In genomic region chr9:88023752-88024151, GRCm38 (mm10) we compare ENCODE assay signal across 22 mouse cellular contexts.
DNase-seq lines count a peak whose midpoint lies in the region; ATAC-seq and TF ChIP-seq lines count a peak whose summit lies in the region.
"Had no signal": no experiment of that assay in that cellular context is flagged by ENCODE, and none has a peak within 500 bp of the region (broad histone marks: within the 10 kb centered on the region; RNA-seq: fewer than 3 reads in every experiment).

No protein-coding gene starts in this region.

- TF ChIP-seq CTCF in lung, postnatal 0 days (IDR thresholded peaks at IDR 0.05): no peak

- H3K27me3 ChIP-seq in kidney, embryonic 15.5 days: no peaks in the 10 kb centered on the region
- H3K27me3 ChIP-seq in limb, embryonic 10.5 days (ENCODE audit: low read depth, poor library complexity, severe bottlenecking): no peaks in the 10 kb centered on the region
- no peaks in the 10 kb centered on the region for H3K27me3 ChIP-seq in lung, postnatal 0 days (replicated peaks; ENCODE audit: insufficient read depth, low read length)
- H3K27me3 ChIP-seq: embryonic facial prominence, embryonic 12.5 days; forebrain, embryonic 13.5 days; forebrain, embryonic 15.5 days; Patski had no signal

- no peak overlapping the region for H3K4me3 ChIP-seq in kidney, embryonic 15.5 days (replicated peaks)
- no peak overlapping the region for H3K4me3 ChIP-seq in limb, embryonic 10.5 days
- no peak overlapping the region for H3K4me3 ChIP-seq in lung, postnatal 0 days (ENCODE audit: low read depth, low read length)
- H3K4me3 ChIP-seq: embryonic facial prominence, embryonic 10.5 days; embryonic facial prominence, embryonic 12.5 days; forebrain, embryonic 13.5 days; forebrain, embryonic 15.5 days had no signal

- no peak overlapping the region for H3K9ac ChIP-seq in kidney, embryonic 15.5 days
- H3K9ac ChIP-seq in lung, postnatal 0 days (replicated peaks; ENCODE audit: low read depth): no peak overlapping the region
- H3K9ac ChIP-seq: embryonic facial prominence, embryonic 12.5 days; forebrain, embryonic 13.5 days; forebrain, embryonic 15.5 days; forebrain, postnatal 0 days had no signal

- WGBS in kidney, embryonic 15.5 days: 48% methylated on average over 3 of the region's 3 CpGs
- 44% methylated on average over 3 of the region's 3 CpGs for WGBS in limb, embryonic 10.5 days
- 63% methylated on average over 3 of the region's 3 CpGs for WGBS in lung, postnatal 0 days

- no peaks in the 10 kb centered on the region for H3K4me1 ChIP-seq in kidney, embryonic 15.5 days
- H3K4me1 ChIP-seq in limb, embryonic 10.5 days: peaks cover 22% of the 10 kb centered on the region
- H3K4me1 ChIP-seq in lung, postnatal 0 days (ENCODE audit: insufficient read depth, low read depth, low read length): no peaks in the 10 kb centered on the region
- H3K4me1 ChIP-seq: embryonic facial prominence, embryonic 10.5 days; embryonic facial prominence, embryonic 12.5 days; forebrain, embryonic 13.5 days; forebrain, embryonic 15.5 days had no signal

- H3K27ac ChIP-seq in kidney, embryonic 15.5 days: no peak overlapping the region
- H3K27ac ChIP-seq in limb, embryonic 10.5 days: peak overlapping the region; percentile 43; the same call in 1 of the 2 replicates
- H3K27ac ChIP-seq in lung, postnatal 0 days (ENCODE audit: low read length): no peak overlapping the region
- H3K27ac ChIP-seq: embryonic facial prominence, embryonic 10.5 days; embryonic facial prominence, embryonic 12.5 days; forebrain, embryonic 13.5 days; forebrain, embryonic 15.5 days had no signal

- no peak for TF ChIP-seq EP300 in lung, postnatal 0 days (IDR thresholded peaks at IDR 0.05)

- ATAC-seq in kidney, embryonic 15.5 days (replicated peaks; ENCODE audit: low FRiP score): 0 out of 2 replicates have a peak, but pooled peaks have one; percentile 25
- ATAC-seq in lung, postnatal 0 days: no peak
- ATAC-seq: activated CD4-positive, CD25-positive, alpha-beta regulatory T cell, adult 4 months; forebrain, embryonic 13.5 days; forebrain, embryonic 15.5 days; forebrain, postnatal 0 days; Patski had no signal

- H3K4me2 ChIP-seq in kidney, embryonic 15.5 days: no peak overlapping the region
- H3K4me2 ChIP-seq in lung, postnatal 0 days (replicated peaks; ENCODE audit: low read depth, low read length): no peak overlapping the region
- H3K4me2 ChIP-seq: embryonic facial prominence, embryonic 12.5 days; forebrain, embryonic 13.5 days; forebrain, embryonic 15.5 days had no signal

- H3K36me3 ChIP-seq in kidney, embryonic 15.5 days: no peaks in the 10 kb centered on the region
- no peaks in the 10 kb centered on the region for H3K36me3 ChIP-seq in limb, embryonic 10.5 days
- H3K36me3 ChIP-seq in lung, postnatal 0 days (ENCODE audit: insufficient read depth, low read length): no peaks in the 10 kb centered on the region
- H3K36me3 ChIP-seq: embryonic facial prominence, embryonic 10.5 days; embryonic facial prominence, embryonic 12.5 days; forebrain, embryonic 15.5 days had no signal

- H3K9me3 ChIP-seq in kidney, embryonic 15.5 days (replicated peaks): no peaks in the 10 kb centered on the region
- no peaks in the 10 kb centered on the region for H3K9me3 ChIP-seq in limb, embryonic 10.5 days (replicated peaks)
- H3K9me3 ChIP-seq in lung, postnatal 0 days (ENCODE audit: low read length): no peaks in the 10 kb centered on the region
- H3K9me3 ChIP-seq: embryonic facial prominence, embryonic 10.5 days; embryonic facial prominence, embryonic 12.5 days; forebrain, embryonic 13.5 days; forebrain, embryonic 15.5 days had no signal

- no peak for DNase-seq in kidney, adult 18-20 months
- DNase-seq in forelimb bud, embryonic 11.5 days (ENCODE audit: low read depth, low spot score): peak; percentile 64
- DNase-seq in limb, embryonic 10.5 days (ENCODE audit: low spot score): no peak
- DNase-seq in thymus, postnatal 10 days (ENCODE audit: low spot score in 2 of 2): no peak
- no peak for DNase-seq in lung, postnatal 0 days (ENCODE audit: low spot score)
- DNase-seq in frontal cortex, postnatal 10 days (ENCODE audit: low spot score in 2 of 2): no peak
- DNase-seq: adrenal gland, adult 8-10 months; adrenal gland, postnatal 14 days; adrenal gland, postnatal 36 days; cerebellum, adult 11-12 months; cerebellum, adult 2 months; cerebellum, adult 9-10 months; cerebellum, postnatal 10 days; cerebellum, postnatal 25 days; forebrain, postnatal 0 days had no signal
